Mouse (Mus musculus) kidney, postnatal 4 days (tissue): ENCODE measurements at regions not wholly inside any gene's neighbourhood (a gene's known extent, or its start where the extent isn't known, plus 50 kb on each side); places are given as distances from the start of the nearest gene placed in this dataset.
"Not testable (repeated sequence)": the region's sequence is repeated elsewhere in the genome, so short reads cannot be mapped to it uniquely, and the experiment has no call there.

ENCODE experiments used
- DNase-seq, 2 experiments: peaks; one replicate each; pipeline ENCODE4 v3.0.0; 2021; ENCODE audit warnings: mixed read lengths in 2 of 2

DNA sequence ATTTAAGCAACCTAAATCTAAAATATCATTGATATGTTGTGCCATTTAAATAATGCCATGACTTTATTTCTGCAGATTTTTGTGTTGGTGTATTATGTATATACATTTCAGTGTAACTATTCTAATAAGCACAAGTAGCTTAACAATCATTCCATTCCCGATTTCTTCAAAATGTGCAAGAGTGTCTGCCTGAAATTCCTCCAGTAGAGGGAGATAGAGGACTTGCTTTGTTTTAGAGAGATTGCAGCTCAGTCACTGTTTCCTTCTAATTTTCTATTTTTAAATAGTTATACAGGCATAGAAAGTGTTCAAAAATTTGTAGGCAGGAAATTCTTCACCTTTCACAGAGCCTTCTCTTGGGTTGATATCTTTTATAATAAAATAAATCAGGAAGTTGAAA is 498.0 kb upstream of the Tacstd2 start:
- not testable (repeated sequence) for DNase-seq

DNA sequence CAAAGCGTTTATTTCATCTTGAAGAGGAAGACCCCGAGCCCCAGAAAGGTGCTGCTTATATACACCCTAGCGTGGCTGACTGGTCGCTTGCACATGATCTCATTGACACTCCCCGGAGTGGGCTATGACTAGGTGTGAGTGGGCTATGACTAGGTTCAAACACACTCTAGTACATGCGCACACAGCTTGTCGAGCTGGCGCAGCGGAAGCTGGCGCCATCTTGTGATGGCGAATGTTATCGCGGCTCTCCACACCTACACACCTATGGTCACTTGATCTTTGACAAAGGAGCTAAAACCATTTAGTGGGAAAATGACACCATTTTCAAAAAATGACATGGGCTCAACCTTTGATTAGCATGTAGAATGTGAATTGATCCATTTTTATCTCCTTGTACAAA is 495.1 kb upstream of the Tacstd2 start:
- DNase-seq: peak in 1 of 2 experiments; percentile 4
